Mouse (Mus musculus) heart, adult 2 months (tissue): ENCODE results near the gene Spindoc. TPM values are rescaled to one million over a fixed set of nuclear protein-coding genes. Genes with fewer than 3 reads are reported as not detected.
A peak's percentile ranks its signal among the peaks of the same experiment; 100 is the strongest.

ENCODE experiments used
- DNase-seq, 2 experiments: peaks; one replicate each; pipeline ENCODE4 v3.0.0; 2021
- H3K27ac ChIP-seq: fragments of 200-600 bp; 2 replicates; pipeline ENCODE4 v1.8.1; 2022
- H3K27me3 ChIP-seq: fragments of 200-500 bp; 2 replicates; pipeline ENCODE4 v1.6.1; 2012; ENCODE audit warnings: mild to moderate bottlenecking, low read length, inconsistent platforms, mixed read lengths; ENCODE audit not compliant: control insufficient read depth, insufficient read depth
- H3K36me3 ChIP-seq: fragments of 200-500 bp; 2 replicates; pipeline ENCODE4 v1.6.1; 2012; ENCODE audit warnings: low read length, inconsistent platforms; ENCODE audit not compliant: control insufficient read depth, insufficient read depth
- H3K4me1 ChIP-seq: fragments of 200-500 bp; 2 replicates; pipeline ENCODE4 v1.6.1; 2011; ENCODE audit warnings: low read length; ENCODE audit not compliant: control insufficient read depth, insufficient read depth
- H3K4me3 ChIP-seq: fragments of 200-600 bp; 2 replicates; pipeline ENCODE4 v1.8.1; 2022
- H3K79me2 ChIP-seq: fragments of 200-500 bp; replicated peaks from 2 replicates; pipeline ENCODE4 v1.6.1; 2012; ENCODE audit warnings: mild to moderate bottlenecking, inconsistent platforms, low read length, moderate library complexity, mixed read lengths; ENCODE audit not compliant: control insufficient read depth, insufficient read depth
- H3K9ac ChIP-seq: fragments of 200-500 bp; 2 replicates; pipeline ENCODE4 v1.6.1; 2012; ENCODE audit warnings: low read depth, mild to moderate bottlenecking, control low read depth, inconsistent platforms, low read length, mixed read lengths
- CTCF ChIP-seq: fragments of 200-600 bp; IDR thresholded peaks from 2 replicates; pipeline ENCODE4 v1.8.1; 2022; ENCODE audit warnings: antibody characterized with exemption, mild to moderate bottlenecking, moderate library complexity
- EP300 ChIP-seq: fragments of 200-500 bp; IDR thresholded peaks from 2 replicates; pipeline ENCODE4 v1.6.1; 2011; ENCODE audit warnings: low read depth, low read length, control low read depth; ENCODE audit not compliant: insufficient read depth
- POLR2A ChIP-seq: fragments of 200-500 bp; IDR thresholded peaks from 2 replicates; pipeline ENCODE4 v1.6.1; 2011; ENCODE audit warnings: mild to moderate bottlenecking, low read depth, low read length, control low read depth; ENCODE audit not compliant: insufficient read depth
- WGBS: fragments of 180-500 bp; shearing (Covaris S2); methylation state at CpG from one replicate; pipeline ENCODE4 v1.1.7; 2018; 5-methylcytosine and 5-hydroxymethylcytosine counted together
- intact Hi-C: fragments of 180-260 bp; cut with DNase I; formaldehyde crosslinking; loops from one replicate; pipeline ENCODE4 v1.15.1; 2025
- polyA plus RNA-seq: library from polyadenylated mRNA; depleted of rRNA; stranded (reverse); fragments of >200 nt; gene quantifications from 2 replicates; pipeline ENCODE4 v1.2.3, GENCODE M21; 2012
- total RNA-seq, 2 experiments: library from RNA; stranded (reverse); gene quantifications; 2 replicates each; pipeline ENCODE4 v1.2.3; 2021

Gene Spindoc
- total and polyA plus RNA-seq, 3 experiments: 11.6 to 14.0 (median 12.4) TPM

DNA sequence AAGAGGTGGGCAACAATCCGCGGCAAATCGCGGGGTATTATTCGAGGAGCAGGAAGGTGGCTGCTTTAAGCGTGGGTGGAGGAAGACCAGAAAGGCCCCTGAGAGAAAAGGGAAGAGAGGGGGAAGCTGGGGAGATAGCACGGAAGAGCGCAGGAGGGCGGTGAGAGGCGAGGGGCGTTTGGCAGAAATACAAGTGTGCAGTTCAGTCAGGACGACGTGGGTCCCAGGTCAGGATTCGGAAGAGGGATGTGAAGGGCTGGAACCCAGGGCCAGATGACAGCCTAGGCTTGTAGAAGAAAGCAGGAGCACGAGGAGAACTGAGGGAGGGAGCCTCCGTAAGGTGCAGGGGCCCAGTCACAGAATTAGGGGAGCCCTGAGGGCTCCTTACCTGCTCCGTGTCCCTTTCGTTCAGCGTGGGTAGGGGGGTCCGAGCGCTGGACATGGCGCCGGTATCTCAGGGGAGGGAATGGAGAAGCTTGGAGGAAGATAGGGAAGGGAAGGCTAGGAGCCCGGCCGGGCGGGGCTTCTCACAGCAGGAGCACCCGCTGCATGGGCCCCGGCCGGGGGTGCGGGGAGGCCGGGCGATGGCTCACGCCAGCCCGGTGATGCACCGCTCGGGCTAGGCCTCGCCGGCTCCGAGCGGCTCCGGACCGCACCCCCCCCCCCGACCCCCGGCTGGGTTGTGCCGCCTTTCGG is 41.9 kb downstream of the Spindoc start:
- intact Hi-C loops: loop anchor here (2.0 to 10.0 kb wide), 4 partner anchors 34 to 276 kb away; partner anchors contain the start of genes 2700081O15Rik and Cox8a
- Histone ChIP-seq H3K27me3 (no peaks in the 10 kb centered on the region), H3K36me3 (peaks cover 4% of the 10 kb centered on the region), H3K4me3 (peak overlapping the region; percentile 93), H3K9ac (peak overlapping the region; percentile 94), H3K79me2 (peaks cover 7% of the 10 kb centered on the region), H3K27ac (peak overlapping the region; percentile 84), H3K4me1 (peaks cover 21% of the 10 kb centered on the region)
- no peak for DNase-seq
- WGBS: under 1% methylated on average over 41 of the region's 46 CpGs
- TF ChIP-seq EP300 (no peak), POLR2A (no peak), CTCF (no peak)

DNA sequence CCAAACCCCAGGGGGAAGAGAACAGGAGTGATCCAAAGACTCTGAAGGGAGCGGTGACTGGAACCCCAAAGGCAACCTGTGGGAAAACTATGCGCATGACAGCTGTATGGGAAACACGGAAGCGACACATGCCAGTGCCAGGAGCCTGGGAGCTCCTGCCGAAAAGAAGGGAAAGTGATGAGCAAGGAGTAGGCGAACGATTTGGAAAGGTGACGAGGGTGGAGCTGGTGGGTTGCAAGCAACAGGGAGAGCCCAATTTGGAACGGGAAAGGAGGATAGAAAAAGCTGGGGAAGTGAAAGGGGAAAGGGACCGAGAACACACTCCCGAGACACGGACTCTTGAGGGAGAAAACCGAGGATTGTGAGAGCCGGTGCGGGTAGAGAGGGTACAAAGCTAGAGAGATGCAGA is 42.4 kb downstream of the Spindoc start:
- peak; percentile 35 to 50 for DNase-seq
- peaks cover 4% of the 10 kb centered on the region for H3K36me3 ChIP-seq
- no peaks in the 10 kb centered on the region for H3K27me3 ChIP-seq
- H3K79me2 ChIP-seq: peaks cover 11% of the 10 kb centered on the region
- peaks cover 21% of the 10 kb centered on the region for H3K4me1 ChIP-seq
- intact Hi-C loops: loop anchor here (2.0 to 10.0 kb wide), 4 partner anchors 33 to 276 kb away; partner anchors contain the start of genes 2700081O15Rik and Cox8a
- 2% methylated on average over 15 of the region's 15 CpGs for WGBS
- TF ChIP-seq POLR2A (no peak), EP300 (no peak), CTCF (no peak)
- H3K4me3 ChIP-seq: peak overlapping the region; percentile 93
- H3K27ac ChIP-seq: peak overlapping the region; percentile 84
- H3K9ac ChIP-seq: peak overlapping the region; percentile 94

DNA sequence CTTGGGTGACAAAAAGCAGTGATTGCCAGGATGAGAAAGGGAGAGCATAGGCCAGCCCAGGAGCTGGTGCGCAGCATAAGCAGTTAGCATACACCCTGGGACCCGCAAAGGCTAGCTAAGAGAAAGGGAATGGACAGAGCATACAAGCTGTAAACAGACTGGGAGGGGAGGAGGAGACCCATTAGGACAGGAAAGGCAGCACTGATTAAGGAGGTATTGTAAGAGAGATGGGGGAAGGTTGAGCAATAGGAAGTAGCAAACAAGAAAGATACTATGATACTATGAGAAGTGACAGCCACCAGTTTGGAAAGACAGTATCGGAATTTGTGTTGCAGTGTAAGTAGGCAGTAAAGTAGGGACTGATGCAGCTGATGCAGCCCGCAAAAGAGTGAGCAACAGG is 42.9 kb downstream of the Spindoc start:
- Histone ChIP-seq H3K27me3 (no peaks in the 10 kb centered on the region), H3K4me3 (peak overlapping the region; percentile 93), H3K27ac (peak overlapping the region; percentile 84), H3K4me1 (peaks cover 21% of the 10 kb centered on the region), H3K79me2 (peaks cover 11% of the 10 kb centered on the region), H3K36me3 (peaks cover 4% of the 10 kb centered on the region), H3K9ac (peak overlapping the region; percentile 94)
- 31% methylated on average over 4 of the region's 4 CpGs for WGBS
- no peak for TF ChIP-seq EP300
- TF ChIP-seq CTCF: no peak
- no peak for TF ChIP-seq POLR2A
- peak in 1 of 2 experiments; percentile 31 for DNase-seq
- intact Hi-C loops: loop anchor here (2.0 to 10.0 kb wide), 5 partner anchors 33 to 275 kb away; partner anchors contain the start of genes 2700081O15Rik and Cox8a

DNA sequence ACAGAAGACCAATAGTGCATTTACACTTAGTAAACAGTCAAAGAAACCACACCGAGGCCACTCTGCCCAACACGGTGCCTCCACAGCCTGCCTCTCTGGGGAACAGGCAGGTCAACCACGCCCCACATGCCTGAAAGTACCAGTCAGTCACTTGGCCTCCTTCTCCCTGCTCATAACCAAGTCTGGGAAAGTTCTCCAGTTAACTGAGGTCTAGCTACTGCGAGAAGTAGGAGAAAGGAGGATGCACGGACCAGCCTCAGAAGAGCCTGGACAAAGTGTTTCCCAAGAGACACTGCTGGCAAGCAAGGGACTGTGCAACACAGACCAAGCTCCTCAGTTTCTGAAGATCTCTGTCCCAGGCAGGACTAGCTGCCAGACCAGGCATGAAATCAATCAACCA is 43.8 kb downstream of the Spindoc start:
- Histone ChIP-seq H3K27ac (peak overlapping the region; percentile 3; the same call in 1 of the 2 replicates), H3K27me3 (no peaks in the 10 kb centered on the region), H3K9ac (peak overlapping the region; percentile 3; the same call in 1 of the 2 replicates), H3K36me3 (peaks cover 4% of the 10 kb centered on the region), H3K79me2 (peaks cover 17% of the 10 kb centered on the region), H3K4me3 (peak overlapping the region; percentile 93; the same call in 1 of the 2 replicates), H3K4me1 (peaks cover 22% of the 10 kb centered on the region)
- no peak for TF ChIP-seq CTCF
- no peak for TF ChIP-seq EP300
- no peak for TF ChIP-seq POLR2A
- peak; percentile 30 to 57 for DNase-seq
- WGBS: 15% methylated on average over 5 of the region's 5 CpGs
- intact Hi-C loops: loop anchor here (5.0 kb wide), 1 partner anchor 42 kb away; no protein-coding TSS in a partner anchor

DNA sequence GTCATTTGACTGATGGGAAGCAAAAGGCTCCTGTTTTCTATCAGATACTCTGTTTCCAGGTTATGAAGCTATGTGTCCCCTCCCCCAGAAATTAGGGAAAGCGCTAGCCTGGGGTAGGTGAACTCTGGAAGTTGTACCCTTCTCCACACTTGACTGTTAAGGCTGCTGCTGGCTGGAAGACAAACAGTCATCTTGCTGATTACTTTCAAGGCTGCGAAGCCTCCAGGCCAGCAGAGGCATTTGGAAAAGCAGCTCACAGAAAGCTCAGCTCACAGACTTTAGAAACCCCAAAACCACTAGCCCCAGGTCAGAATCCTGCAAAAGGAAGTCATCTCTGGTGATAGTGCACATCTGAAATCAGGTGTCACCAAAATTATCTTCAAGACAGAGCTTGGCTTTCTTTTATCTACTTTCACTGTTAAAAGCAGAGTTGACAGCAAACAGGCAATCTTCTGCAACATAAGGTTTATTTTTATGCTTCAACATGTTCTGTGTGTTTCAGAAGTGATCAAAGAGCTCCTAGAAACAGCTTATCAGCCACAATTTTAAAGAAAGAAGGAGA is 44.9 kb downstream of the Spindoc start:
- no peak for DNase-seq
- no peak overlapping the region for H3K4me3 ChIP-seq
- intact Hi-C loops: loop anchor here (5.0 kb wide), 1 partner anchor 41 kb away; no protein-coding TSS in a partner anchor
- no peaks in the 10 kb centered on the region for H3K27me3 ChIP-seq
- H3K79me2 ChIP-seq: peaks cover 19% of the 10 kb centered on the region
- H3K4me1 ChIP-seq: peaks cover 22% of the 10 kb centered on the region
- H3K27ac ChIP-seq: no peak overlapping the region
- TF ChIP-seq EP300: no peak
- TF ChIP-seq CTCF: no peak
- TF ChIP-seq POLR2A: no peak
- peaks cover 7% of the 10 kb centered on the region for H3K36me3 ChIP-seq
- WGBS: 61% methylated on average over 2 of the region's 2 CpGs
- no peak overlapping the region for H3K9ac ChIP-seq

DNA sequence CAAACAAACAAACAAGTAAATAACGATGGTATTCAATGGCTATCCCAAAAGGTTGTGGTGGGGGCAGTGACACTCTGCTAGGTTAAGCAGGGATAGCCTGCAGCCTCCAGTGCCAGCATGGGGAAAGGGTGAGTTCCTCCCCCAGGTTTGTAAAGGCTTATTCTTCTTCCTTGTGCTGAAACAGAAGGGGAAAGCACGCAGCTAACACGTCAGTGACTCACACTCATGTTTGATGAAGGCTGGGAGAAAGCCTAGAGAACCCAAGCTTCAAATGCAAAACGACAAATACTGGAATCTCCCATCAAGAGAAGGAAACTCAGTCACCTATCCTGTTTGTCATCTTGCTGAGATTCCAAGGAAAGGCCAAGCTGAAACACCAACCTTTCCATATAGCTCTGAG is 47.1 kb downstream of the Spindoc start:
- intact Hi-C loops: loop anchor here (2.0 to 5.0 kb wide), 2 partner anchors 38 to 55 kb away; no protein-coding TSS in a partner anchor
- DNase-seq: no peak
- TF ChIP-seq EP300: no peak
- TF ChIP-seq CTCF: no peak
- no peak for TF ChIP-seq POLR2A
- 46% methylated on average over 4 of the region's 4 CpGs for WGBS
- Histone ChIP-seq H3K27ac (no peak overlapping the region), H3K36me3 (peaks cover 7% of the 10 kb centered on the region), H3K79me2 (peaks cover 22% of the 10 kb centered on the region), H3K27me3 (no peaks in the 10 kb centered on the region), H3K4me1 (peaks cover 19% of the 10 kb centered on the region), H3K9ac (no peak overlapping the region), H3K4me3 (no peak overlapping the region)
